Mouse (Mus musculus) inflammation-experienced regulatory T-cells, adult 6 months (primary cell): Measurements from ENCODE around the gene Gmds. TPM values are rescaled to one million over a fixed set of nuclear protein-coding genes. Genes with fewer than 3 reads are reported as not detected.

Source experiments
- ATAC-seq: one replicate; pipeline ENCODE4 v1.8.0; 2017
- polyA plus RNA-seq, 3 experiments: library from polyadenylated mRNA; unstranded; fragments of 100-300 nt; shearing (Covaris generic); gene quantifications; one replicate each; pipeline ENCODE4 v1.2.1; 2017

Gmds gene
- polyA plus RNA-seq, 3 experiments from 2014 or later, result 17.2 to 26.3 (median 21.8) TPM

- ATAC-seq, result no peak
Measured at GRCm38 (mm10) chr13:31943482-31944275, 394.9 kb downstream of the Gmds start.

- ATAC-seq, result no peak
Measured at GRCm38 (mm10) chr13:31929299-31929698, 409.2 kb downstream of the Gmds start.

- no peak for ATAC-seq
Measured at GRCm38 (mm10) chr13:31926599-31926998, 411.9 kb downstream of the Gmds start.

- ATAC-seq, result no peak
Measured at GRCm38 (mm10) chr13:31924506-31924905, 414.0 kb downstream of the Gmds start.

GRCm38 (mm10) chr13:31919716-31920115 lies 418.8 kb downstream of the Gmds start:
- ATAC-seq, result no peak

GRCm38 (mm10) chr13:31917387-31917786 lies 421.2 kb downstream of the Gmds start:
- no peak for ATAC-seq

- ATAC-seq, result no peak
Measured at GRCm38 (mm10) chr13:31915748-31916147, 422.8 kb downstream of the Gmds start.

- no peak for ATAC-seq
Measured at GRCm38 (mm10) chr13:31914901-31915587, 423.5 kb downstream of the Gmds start.

GRCm38 (mm10) chr13:31911956-31912355 lies 426.6 kb downstream of the Gmds start:
- ATAC-seq, result no peak

- no peak for ATAC-seq
Measured at GRCm38 (mm10) chr13:31911362-31911761, 427.2 kb downstream of the Gmds start.

GRCm38 (mm10) chr13:31909031-31909430 lies 429.5 kb downstream of the Gmds start:
- no peak for ATAC-seq

- ATAC-seq, result no peak
Measured at GRCm38 (mm10) chr13:31906514-31906913, 432.0 kb downstream of the Gmds start.

GRCm38 (mm10) chr13:31900191-31900590 lies 438.3 kb downstream of the Gmds start:
- ATAC-seq, result no peak

- ATAC-seq, result no peak
Measured at GRCm38 (mm10) chr13:31899392-31899791, 439.1 kb downstream of the Gmds start.

- ATAC-seq, result no peak
Measured at GRCm38 (mm10) chr13:31897493-31897892, 441.0 kb downstream of the Gmds start.

GRCm38 (mm10) chr13:31894511-31894910 lies 444.0 kb downstream of the Gmds start:
- ATAC-seq, result no peak

- no peak for ATAC-seq
Measured at GRCm38 (mm10) chr13:31892913-31893514, 445.5 kb downstream of the Gmds start.

- ATAC-seq, result no peak
Measured at GRCm38 (mm10) chr13:31888500-31888899, 450.0 kb downstream of the Gmds start.

- ATAC-seq, result no peak
Measured at GRCm38 (mm10) chr13:31885769-31886168, 452.8 kb downstream of the Gmds start.

GRCm38 (mm10) chr13:31878805-31879477 lies 459.6 kb downstream of the Gmds start:
- no peak for ATAC-seq

- no peak for ATAC-seq
Measured at GRCm38 (mm10) chr13:31877061-31877460, 461.5 kb downstream of the Gmds start.

- no peak for ATAC-seq
Measured at GRCm38 (mm10) chr13:31874427-31874826, 464.1 kb downstream of the Gmds start.

GRCm38 (mm10) chr13:31873269-31873668 lies 465.3 kb downstream of the Gmds start:
- ATAC-seq, result no peak
